Mouse (Mus musculus): Measurements from ENCODE around the gene Dusp5. TPM values are rescaled to one million over a fixed set of nuclear protein-coding genes. Genes with fewer than 3 reads are reported as not detected.

Gene Dusp5
- polyA plus RNA-seq, 1 experiment from 2014 or later, result 3.8 TPM

GRCm38 (mm10) chr19:53533810-53534601 is 5.1 kb downstream of the Dusp5 start:
- Histone ChIP-seq H3K36me3 (no peaks in the 10 kb centered on the region), H3K9ac (replicated peaks) (no peak overlapping the region), H3K9me3 (replicated peaks) (no peaks in the 10 kb centered on the region), H3K27me3 (replicated peaks) (peaks cover 31% of the 10 kb centered on the region), H3K4me1 (peaks cover 20% of the 10 kb centered on the region), H3K4me2 (no peak overlapping the region), H3K27ac (replicated peaks) (no peak overlapping the region), H3K4me3 (replicated peaks) (no peak overlapping the region)
- ATAC-seq (ENCODE audit: low FRiP score), result no peak
- WGBS, result 94% methylated on average over 15 of the region's 15 CpGs

DNA sequence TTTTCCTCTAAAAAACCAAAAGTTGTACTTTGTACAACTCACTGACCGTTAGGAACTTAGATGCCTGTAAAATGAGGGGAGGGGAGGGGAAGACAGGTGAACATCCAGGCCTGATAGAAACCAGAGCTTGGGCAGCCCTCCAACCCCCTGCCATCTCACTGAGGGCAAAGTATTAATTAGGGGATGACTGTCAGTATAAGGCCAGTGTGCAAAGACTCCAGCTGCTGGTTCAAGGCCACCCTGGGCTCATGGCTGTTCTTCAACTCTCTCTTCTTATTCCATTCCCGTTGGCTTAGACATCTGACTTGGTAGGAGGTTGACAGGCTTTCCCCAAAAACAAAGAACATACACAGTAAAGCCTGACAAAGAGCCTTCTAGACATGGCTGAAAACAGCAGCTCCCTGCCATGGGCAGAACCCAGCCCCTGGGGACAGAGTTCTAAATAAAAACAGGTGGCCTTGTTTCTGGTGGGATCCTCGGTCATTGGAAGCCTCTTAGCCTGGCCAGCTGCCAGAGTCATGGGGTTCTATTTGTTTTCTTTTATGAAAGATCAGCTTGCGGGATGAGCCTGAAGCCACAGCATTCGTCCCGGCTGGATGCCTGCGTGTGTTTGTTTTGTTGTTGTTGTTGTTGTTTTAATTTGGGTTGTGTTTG is 6.0 kb downstream of the Dusp5 start:
- H3K36me3 ChIP-seq, result no peaks in the 10 kb centered on the region
- peaks cover 11% of the 10 kb centered on the region; the same call in 1 of the 2 replicates for H3K4me1 ChIP-seq
- H3K27ac ChIP-seq (replicated peaks), result no peak overlapping the region
- no peak for ATAC-seq (ENCODE audit: low FRiP score)
- H3K9me3 ChIP-seq (replicated peaks), result no peaks in the 10 kb centered on the region
- no peak overlapping the region for H3K4me2 ChIP-seq
- WGBS, result 55% methylated on average over 7 of the region's 7 CpGs
- no peak overlapping the region for H3K4me3 ChIP-seq (replicated peaks)
- H3K9ac ChIP-seq (replicated peaks), result no peak overlapping the region
- H3K27me3 ChIP-seq (replicated peaks), result peaks cover 29% of the 10 kb centered on the region

GRCm38 (mm10) chr19:53535421-53535820 is 6.5 kb downstream of the Dusp5 start:
- H3K27ac ChIP-seq (replicated peaks), result no peak overlapping the region
- H3K27me3 ChIP-seq (replicated peaks), result peaks cover 24% of the 10 kb centered on the region
- no peaks in the 10 kb centered on the region for H3K9me3 ChIP-seq (replicated peaks)
- peaks cover 7% of the 10 kb centered on the region; the same call in 1 of the 2 replicates for H3K4me1 ChIP-seq
- no peaks in the 10 kb centered on the region for H3K36me3 ChIP-seq
- no peak overlapping the region for H3K4me3 ChIP-seq (replicated peaks)
- H3K9ac ChIP-seq (replicated peaks), result no peak overlapping the region
- H3K4me2 ChIP-seq, result no peak overlapping the region
- no peak for ATAC-seq (ENCODE audit: low FRiP score)
- 72% methylated on average over 6 of the region's 6 CpGs for WGBS

GRCm38 (mm10) chr19:53536251-53536650 is 7.3 kb downstream of the Dusp5 start:
- H3K9ac ChIP-seq (replicated peaks), result no peak overlapping the region
- H3K4me2 ChIP-seq, result no peak overlapping the region
- peaks cover 15% of the 10 kb centered on the region for H3K27me3 ChIP-seq (replicated peaks)
- 87% methylated on average over 6 of the region's 6 CpGs for WGBS
- H3K9me3 ChIP-seq (replicated peaks), result no peaks in the 10 kb centered on the region
- no peak overlapping the region for H3K27ac ChIP-seq (replicated peaks)
- no peak overlapping the region for H3K4me3 ChIP-seq (replicated peaks)
- H3K36me3 ChIP-seq, result no peaks in the 10 kb centered on the region
- H3K4me1 ChIP-seq, result peaks cover 6% of the 10 kb centered on the region; the same call in 1 of the 2 replicates
- no peak for ATAC-seq (ENCODE audit: low FRiP score)

GRCm38 (mm10) chr19:53536731-53537666 is 8.1 kb downstream of the Dusp5 start:
- H3K9ac ChIP-seq (replicated peaks), result no peak overlapping the region
- H3K27me3 ChIP-seq (replicated peaks), result peaks cover 8% of the 10 kb centered on the region
- H3K36me3 ChIP-seq, result no peaks in the 10 kb centered on the region
- no peak overlapping the region for H3K27ac ChIP-seq (replicated peaks)
- no peaks in the 10 kb centered on the region for H3K9me3 ChIP-seq (replicated peaks)
- H3K4me1 ChIP-seq, result 0 out of 2 replicates have a peak, but pooled peaks cover 3% of the 10 kb centered on the region
- 83% methylated on average over 17 of the region's 17 CpGs for WGBS
- no peak overlapping the region for H3K4me3 ChIP-seq (replicated peaks)
- H3K4me2 ChIP-seq, result no peak overlapping the region
- ATAC-seq (ENCODE audit: low FRiP score), result no peak

GRCm38 (mm10) chr19:53538024-53538423 is 9.1 kb downstream of the Dusp5 start:
- Histone ChIP-seq H3K9me3 (replicated peaks) (no peaks in the 10 kb centered on the region), H3K4me2 (no peak overlapping the region), H3K27ac (replicated peaks) (no peak overlapping the region), H3K36me3 (no peaks in the 10 kb centered on the region), H3K4me1 (0 out of 2 replicates have a peak, but pooled peaks cover 3% of the 10 kb centered on the region), H3K9ac (replicated peaks) (no peak overlapping the region), H3K4me3 (replicated peaks) (no peak overlapping the region), H3K27me3 (replicated peaks) (no peaks in the 10 kb centered on the region)
- ATAC-seq (ENCODE audit: low FRiP score), result no peak
- 94% methylated on average over 11 of the region's 11 CpGs for WGBS

- Histone ChIP-seq H3K36me3 (no peaks in the 10 kb centered on the region), H3K4me2 (no peak overlapping the region), H3K27ac (replicated peaks) (no peak overlapping the region), H3K9me3 (replicated peaks) (no peaks in the 10 kb centered on the region), H3K9ac (replicated peaks) (no peak overlapping the region), H3K4me3 (replicated peaks) (no peak overlapping the region), H3K27me3 (replicated peaks) (no peaks in the 10 kb centered on the region), H3K4me1 (0 out of 2 replicates have a peak, but pooled peaks cover 3% of the 10 kb centered on the region)
- no peak for ATAC-seq (ENCODE audit: low FRiP score)
- WGBS, result 78% methylated on average over 5 of the region's 5 CpGs
Observed at GRCm38 (mm10) chr19:53538796-53539195, 9.9 kb downstream of the Dusp5 start.

- no peak overlapping the region for H3K4me2 ChIP-seq
- H3K27me3 ChIP-seq (replicated peaks), result no peaks in the 10 kb centered on the region
- no peak overlapping the region for H3K27ac ChIP-seq (replicated peaks)
- H3K36me3 ChIP-seq, result no peaks in the 10 kb centered on the region
- 93% methylated on average over 3 of the region's 3 CpGs for WGBS
- no peaks in the 10 kb centered on the region for H3K9me3 ChIP-seq (replicated peaks)
- no peak overlapping the region for H3K4me3 ChIP-seq (replicated peaks)
- no peak for ATAC-seq (ENCODE audit: low FRiP score)
- 0 out of 2 replicates have a peak, but pooled peaks cover 3% of the 10 kb centered on the region for H3K4me1 ChIP-seq
- H3K9ac ChIP-seq (replicated peaks), result no peak overlapping the region
Observed at GRCm38 (mm10) chr19:53539296-53539695, 10.4 kb downstream of the Dusp5 start.

- Histone ChIP-seq H3K4me3 (replicated peaks) (no peak overlapping the region), H3K4me2 (no peak overlapping the region), H3K9me3 (replicated peaks) (no peaks in the 10 kb centered on the region), H3K4me1 (peaks cover 7% of the 10 kb centered on the region; the same call in 1 of the 2 replicates), H3K9ac (replicated peaks) (no peak overlapping the region), H3K27ac (replicated peaks) (no peak overlapping the region), H3K36me3 (no peaks in the 10 kb centered on the region), H3K27me3 (replicated peaks) (no peaks in the 10 kb centered on the region)
- WGBS, result 62% methylated on average over 5 of the region's 5 CpGs
- no peak for ATAC-seq (ENCODE audit: low FRiP score)
Observed at GRCm38 (mm10) chr19:53543602-53544001, 14.7 kb downstream of the Dusp5 start.

GRCm38 (mm10) chr19:53544923-53545561 is 16.1 kb downstream of the Dusp5 start:
- no peak overlapping the region for H3K4me3 ChIP-seq (replicated peaks)
- no peak overlapping the region for H3K4me2 ChIP-seq
- no peaks in the 10 kb centered on the region for H3K27me3 ChIP-seq (replicated peaks)
- peaks cover 7% of the 10 kb centered on the region; the same call in 1 of the 2 replicates for H3K4me1 ChIP-seq
- no peak for ATAC-seq (ENCODE audit: low FRiP score)
- 74% methylated on average over 4 of the region's 4 CpGs for WGBS
- no peak overlapping the region for H3K9ac ChIP-seq (replicated peaks)
- H3K9me3 ChIP-seq (replicated peaks), result no peaks in the 10 kb centered on the region
- H3K27ac ChIP-seq (replicated peaks), result no peak overlapping the region
- H3K36me3 ChIP-seq, result no peaks in the 10 kb centered on the region

- 21% methylated on average over 8 of the region's 8 CpGs for WGBS
- no peak for ATAC-seq (ENCODE audit: low FRiP score)
- H3K9ac ChIP-seq (replicated peaks), result no peak overlapping the region
Observed at GRCm38 (mm10) chr19:53547597-53547996, 18.7 kb downstream of the Dusp5 start.

More at GRCm38 (mm10) chr19:53547597-53547996, 18.7 kb downstream of the Dusp5 start:
- peaks cover 7% of the 10 kb centered on the region; the same call in 1 of the 2 replicates for H3K4me1 ChIP-seq
- H3K27ac ChIP-seq (replicated peaks), result no peak overlapping the region
- H3K4me2 ChIP-seq, result no peak overlapping the region
- no peaks in the 10 kb centered on the region for H3K36me3 ChIP-seq
- no peaks in the 10 kb centered on the region for H3K27me3 ChIP-seq (replicated peaks)
- H3K9me3 ChIP-seq (replicated peaks), result no peaks in the 10 kb centered on the region
- no peak overlapping the region for H3K4me3 ChIP-seq (replicated peaks)
